Mouse (Mus musculus) erythroblast, embryonic 14.5 days (primary cell): ENCODE data around the gene Mtrex.

Experiments used
- GATA1 ChIP-seq: IDR thresholded peaks from 2 replicates; pipeline ENCODE4 v1.6.1; 2012; ENCODE audit warnings: low read length, inconsistent platforms, mixed read lengths
- TAL1 ChIP-seq: IDR thresholded peaks from 3 replicates; pipeline ENCODE4 v1.6.1; 2012; ENCODE audit warnings: low read length, inconsistent platforms, mixed read lengths

GRCm38 (mm10) chr13:112859574-112860134 lies 67.5 kb downstream of the Mtrex start:
- TF ChIP-seq GATA1 (no peak), TAL1 (no peak)
